Mouse (Mus musculus): ENCODE measurements around the gene Mgat4c.

GRCm38 (mm10) chr10:102243897-102244296 is 562.6 kb downstream of the Mgat4c start:
- TF ChIP-seq CTCF (IDR thresholded peaks at IDR 0.05; ENCODE audit: control insufficient read depth, insufficient read depth, low read length) (no peak), POLR2A (IDR thresholded peaks at IDR 0.05; ENCODE audit: borderline replicate concordance, control insufficient read depth, low read depth, low read length) (no peak)
